Mouse (Mus musculus): Measurements from ENCODE around the gene Lrg1.
"Not testable (repeated sequence)": the region's sequence is repeated elsewhere in the genome, so short reads cannot be mapped to it uniquely, and the experiment has no call there.

The Lrg1 gene

DNA sequence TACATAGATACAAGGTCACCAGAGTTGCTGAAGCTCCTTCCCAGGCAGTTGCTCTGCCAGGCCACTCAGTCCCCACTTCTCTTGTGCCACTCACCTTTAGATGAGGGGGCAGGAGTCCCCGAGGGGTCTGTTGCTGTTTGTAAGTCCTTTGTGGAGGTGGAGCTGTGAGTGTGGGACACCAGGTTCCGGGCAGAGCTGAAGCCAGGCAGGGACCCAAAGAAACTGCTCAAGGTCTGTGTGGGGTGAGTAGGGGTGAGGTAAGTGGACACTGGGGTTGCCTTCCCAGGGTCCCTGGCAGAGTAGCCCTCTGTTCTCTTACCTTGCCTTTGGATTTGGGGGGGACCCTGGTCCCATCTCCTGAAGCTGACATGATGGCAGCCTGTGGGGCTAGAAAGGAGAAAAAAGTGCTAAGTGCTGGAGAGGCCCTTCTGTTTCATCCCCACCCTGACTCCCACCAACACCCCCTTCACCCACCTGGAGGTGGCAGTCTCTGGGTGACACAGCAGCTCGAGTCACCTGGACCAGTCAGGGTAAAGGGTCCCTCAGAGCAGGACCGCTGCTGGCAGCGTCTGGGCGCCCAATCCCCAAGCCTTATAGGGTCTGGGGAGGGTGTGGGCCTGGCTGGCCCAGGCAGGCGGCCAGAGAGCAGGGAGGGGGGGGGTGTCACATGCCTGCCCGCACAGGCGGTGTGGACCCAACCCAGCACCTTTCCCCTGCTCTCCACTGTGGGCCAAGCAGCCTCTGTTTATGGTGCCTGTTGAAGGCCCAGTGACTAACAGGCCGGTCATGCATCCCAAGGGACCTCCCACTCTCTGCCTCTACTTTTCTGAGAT, 12.4 kb downstream of the Lrg1 start, which contains the start of gene Plin4:
Plin4 (minus strand) TSS at position 585 of the 833 bp plus-strand sequence.
- in situ Hi-C loops (cut with MboI, MseI), result no loop called here

GRCm38 (mm10) chr17:56108334-56109044, 13.3 kb downstream of the Lrg1 start:
- in situ Hi-C loops (cut with MboI, MseI), result no loop called here

GRCm38 (mm10) chr17:56107736-56108135, 14.1 kb downstream of the Lrg1 start:
- in situ Hi-C loops (cut with MboI, MseI), result no loop called here

GRCm38 (mm10) chr17:56106981-56107380, 14.8 kb downstream of the Lrg1 start:
- in situ Hi-C loops (cut with MboI, MseI), result no loop called here

GRCm38 (mm10) chr17:56106436-56106835, 15.4 kb downstream of the Lrg1 start:
- in situ Hi-C loops (cut with MboI, MseI), result not testable (repeated sequence)

DNA sequence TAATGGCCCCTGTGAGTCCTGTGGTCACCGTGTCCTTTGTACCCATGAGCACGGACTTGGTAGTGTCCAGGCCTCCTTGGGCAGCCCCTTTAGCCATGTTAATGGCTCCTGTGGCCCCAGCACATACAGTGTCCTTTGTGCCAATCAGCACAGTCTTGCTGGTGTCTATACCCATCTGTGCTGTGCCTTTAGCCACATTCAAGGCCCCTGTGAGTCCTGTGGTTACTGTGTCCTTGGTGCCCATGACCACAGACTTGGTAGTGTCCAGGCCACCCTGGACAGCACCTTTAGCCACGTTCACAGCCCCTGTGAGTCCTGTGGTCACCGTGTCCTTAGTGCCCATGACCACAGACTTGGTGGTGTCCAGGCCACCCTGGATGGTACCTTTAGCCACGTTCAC, 17.0 kb downstream of the Lrg1 start:
- in situ Hi-C loops (cut with MboI, MseI), result not testable (repeated sequence)

- in situ Hi-C loops (cut with MboI, MseI), result no loop called here
These were observed 18.1 kb downstream of the Lrg1 start for GRCm38 (mm10) chr17:56103465-56104285.

GRCm38 (mm10) chr17:56102927-56103326, 18.9 kb downstream of the Lrg1 start:
- in situ Hi-C loops (cut with MboI, MseI), result no loop called here

DNA sequence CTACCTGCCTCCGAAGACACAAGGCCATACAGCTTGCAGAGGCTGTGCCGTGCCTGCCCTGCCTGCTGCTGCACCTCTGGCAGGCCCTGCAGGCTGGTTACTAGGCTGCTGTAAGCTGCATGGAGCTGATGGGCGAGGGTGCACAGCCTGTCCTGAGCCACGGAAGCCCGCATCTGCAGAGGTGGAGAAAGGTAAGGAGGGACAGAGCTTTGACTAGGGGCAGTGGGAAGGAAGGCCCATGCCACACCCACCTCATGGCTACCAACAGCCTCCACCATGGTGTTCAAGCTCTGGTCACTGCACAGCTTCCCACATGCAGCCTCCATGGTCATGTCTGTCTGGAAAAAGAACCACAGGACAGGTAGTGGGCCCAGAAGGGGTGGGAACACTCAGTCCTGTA, 19.6 kb downstream of the Lrg1 start:
- in situ Hi-C loops (cut with MboI, MseI), result no loop called here

- in situ Hi-C loops (cut with MboI, MseI), result no loop called here
These were observed 21.0 kb downstream of the Lrg1 start for GRCm38 (mm10) chr17:56100811-56101210.

DNA sequence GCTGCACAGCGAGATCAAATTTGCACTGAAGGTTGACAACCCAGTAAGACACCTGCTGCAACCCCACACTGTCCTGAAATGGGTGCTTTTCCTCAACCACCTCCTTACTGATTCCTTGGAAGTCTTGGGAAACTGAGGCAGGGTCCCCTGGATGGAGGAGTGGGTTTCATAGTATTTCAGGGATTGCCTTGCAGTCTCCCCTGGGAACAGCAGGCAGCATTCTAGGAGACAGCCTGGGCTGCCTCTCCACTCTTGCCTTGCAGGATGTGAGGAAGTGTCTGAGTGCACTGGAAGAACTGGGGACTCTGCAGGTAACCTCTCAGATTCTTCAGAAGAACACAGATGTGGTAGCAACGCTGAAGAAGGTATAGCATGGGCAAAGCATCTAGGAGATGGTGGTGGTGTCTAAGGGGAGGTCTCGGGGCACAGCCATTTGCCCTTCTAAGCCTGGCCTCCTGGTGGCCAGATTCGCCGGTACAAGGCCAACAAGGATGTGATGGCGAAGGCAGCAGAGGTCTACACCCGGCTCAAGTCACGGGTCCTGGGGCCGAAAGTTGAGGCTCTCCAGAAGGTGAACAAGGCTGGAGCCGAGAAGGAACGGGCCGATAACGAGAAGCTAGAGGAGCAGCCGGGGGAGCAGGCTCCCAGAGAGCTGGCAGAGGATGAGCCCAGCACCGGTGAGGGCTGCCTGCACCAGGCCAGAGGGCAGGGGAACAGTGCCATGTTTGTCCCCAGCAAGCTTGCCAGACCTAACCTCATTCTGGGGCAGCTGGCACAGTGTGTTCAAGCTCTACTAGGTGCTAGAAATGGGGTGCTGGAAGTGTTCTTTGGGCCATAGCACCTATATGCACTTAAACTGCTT, 22.9 kb downstream of the Lrg1 start:
- in situ Hi-C loops (cut with MboI, MseI), result no loop called here

GRCm38 (mm10) chr17:56098180-56098579, 23.6 kb downstream of the Lrg1 start:
- in situ Hi-C loops (cut with MboI, MseI), result no loop called here

- in situ Hi-C loops (cut with MboI, MseI), result no loop called here
These were observed 24.9 kb downstream of the Lrg1 start for GRCm38 (mm10) chr17:56096883-56097282.

DNA sequence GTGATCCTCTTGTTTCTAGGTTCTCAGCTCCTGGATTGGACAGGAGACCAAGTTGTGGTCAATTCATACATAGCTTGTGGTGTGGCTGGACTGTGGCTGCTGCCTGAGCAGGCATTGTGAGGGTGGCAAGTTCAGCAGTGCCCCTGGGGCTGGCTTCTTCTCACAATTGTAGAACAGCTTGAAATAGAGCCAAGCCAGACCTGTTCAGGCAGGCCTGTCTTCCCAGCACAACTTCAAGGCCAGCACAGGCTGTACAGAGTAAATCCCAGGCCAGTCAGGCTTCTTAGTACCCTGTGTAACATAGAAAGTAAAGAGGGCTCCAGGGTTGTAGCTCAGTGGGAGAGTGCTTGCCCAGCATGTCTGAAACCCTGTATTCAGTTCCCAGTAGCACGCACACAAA, 29.0 kb downstream of the Lrg1 start:
- in situ Hi-C loops (cut with MboI, MseI), result no loop called here

DNA sequence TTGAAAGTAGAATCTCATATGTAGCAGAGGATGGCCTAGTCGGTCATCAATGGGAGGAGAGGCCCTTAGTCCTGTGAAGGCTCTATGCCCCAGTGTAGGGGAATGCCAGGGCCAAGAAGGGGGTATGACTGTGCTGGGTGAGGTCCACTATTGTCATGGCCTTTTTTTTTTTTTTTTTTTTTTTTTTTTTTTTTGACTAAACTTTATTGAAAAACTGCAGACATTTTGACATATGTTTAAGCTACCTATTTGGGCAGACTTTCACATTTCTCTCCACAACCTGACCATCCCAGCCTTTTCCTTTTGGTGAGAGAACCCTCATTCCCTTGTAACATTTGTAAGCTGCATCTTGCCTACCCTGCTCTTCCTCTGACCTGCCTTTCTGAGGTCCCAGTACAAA, 29.5 kb downstream of the Lrg1 start:
- in situ Hi-C loops (cut with MboI, MseI), result no loop called here

DNA sequence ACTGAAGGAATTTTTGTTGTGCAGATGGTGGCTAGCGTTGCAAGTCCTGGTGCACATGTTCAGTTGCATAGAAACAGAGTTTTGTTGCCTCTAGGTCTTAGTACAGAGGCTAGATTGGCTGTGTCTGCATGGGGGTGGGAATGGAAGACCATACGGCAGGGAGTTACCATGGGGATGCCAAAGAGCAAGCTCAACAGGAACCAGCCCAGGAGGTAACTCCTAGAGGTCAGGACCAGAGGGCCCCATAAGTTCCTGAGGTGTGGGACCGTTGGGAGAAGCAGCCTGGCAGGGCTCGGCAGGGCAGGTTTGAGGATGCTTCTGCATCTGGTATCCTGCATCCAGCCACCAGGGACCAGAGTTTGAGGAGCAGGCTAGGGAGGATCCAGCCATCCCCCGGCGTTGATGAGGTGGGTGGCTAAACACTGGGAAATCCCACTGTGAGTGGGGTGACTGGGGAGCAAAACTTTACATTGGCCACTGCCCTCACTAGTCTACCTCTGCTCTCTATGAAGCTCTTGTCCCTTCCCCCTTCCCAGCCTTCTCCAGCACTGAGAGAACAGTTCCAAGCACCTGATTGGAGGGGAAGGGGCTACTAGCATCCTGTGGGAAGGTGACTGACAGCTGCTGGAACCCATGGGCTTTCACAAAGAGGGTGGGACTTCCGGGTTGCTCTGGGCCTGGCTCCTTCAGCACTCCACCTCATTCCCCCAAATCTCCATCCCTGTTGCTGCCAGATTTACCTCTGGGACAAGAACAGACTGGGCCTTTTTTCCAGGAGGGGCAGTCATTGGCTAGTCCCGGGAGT, 40.8 kb downstream of the Lrg1 start:
- in situ Hi-C loops (cut with MboI, MseI), result no loop called here

GRCm38 (mm10) chr17:56079921-56080320, 41.9 kb downstream of the Lrg1 start:
- in situ Hi-C loops (cut with MboI, MseI), result no loop called here

DNA sequence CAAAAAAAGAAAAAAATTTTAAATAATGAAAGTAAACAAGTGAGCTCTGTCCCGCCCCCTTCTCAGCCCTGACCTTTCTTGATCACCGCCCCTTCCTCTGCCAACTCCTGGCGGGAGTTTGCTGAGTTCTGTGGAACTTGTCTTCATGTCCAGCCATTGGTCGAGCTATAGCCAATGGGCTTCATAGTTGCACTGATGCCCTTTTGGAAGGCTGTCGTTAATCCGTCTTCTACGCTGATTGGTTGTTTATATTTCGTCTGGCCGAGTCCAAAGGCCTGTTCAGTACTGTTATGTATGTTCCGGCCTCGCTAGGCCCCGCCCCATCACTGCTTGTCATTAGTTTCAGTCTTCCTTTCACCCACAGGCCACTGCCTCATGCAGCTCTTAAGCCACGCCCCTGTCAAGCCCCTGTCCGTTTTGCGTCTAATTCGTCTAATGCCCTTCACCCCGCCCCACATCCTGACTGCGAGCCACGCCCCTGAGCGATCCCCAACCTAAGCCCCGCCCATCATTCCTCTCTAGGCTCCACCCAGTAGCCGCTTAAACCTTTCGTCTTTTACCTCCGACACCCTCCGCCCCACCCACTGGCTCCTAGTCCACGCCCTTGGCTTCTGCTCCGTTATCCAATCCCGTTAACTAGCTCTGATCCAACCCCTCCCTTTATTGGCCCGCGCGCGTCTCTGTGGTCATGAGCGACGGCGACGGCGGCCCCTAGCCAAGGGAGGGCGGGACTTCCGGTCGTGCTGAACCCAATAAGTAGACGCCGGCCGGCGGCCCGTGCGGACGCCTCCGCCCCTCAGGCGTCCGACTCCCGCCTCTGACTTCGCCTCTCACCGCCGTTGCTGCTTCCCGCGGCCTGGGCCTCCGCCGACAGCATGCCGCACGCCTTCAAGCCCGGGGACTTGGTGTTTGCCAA, 42.7 kb downstream of the Lrg1 start, which contains the start of gene Hdgfl2:
Hdgfl2 (plus strand) TSS at position 755 of the 916 bp plus-strand sequence.
- in situ Hi-C loops (cut with MboI, MseI), result no loop called here

GRCm38 (mm10) chr17:56078361-56078760, 43.4 kb downstream of the Lrg1 start:
- in situ Hi-C loops (cut with MboI, MseI), result not testable (repeated sequence)

Data from regulatory T cell (primary cell).